Mouse (Mus musculus) NIH3T3 (cell line): ENCODE data around the gene Fbxl13.
"Not testable (repeated sequence)": the region's sequence is repeated elsewhere in the genome, so short reads cannot be mapped to it uniquely, and the experiment has no call there.

Source experiments
- DNase-seq: peaks from one replicate; pipeline ENCODE4 v3.0.0-alpha.2; 2012; ENCODE audit warnings: low read depth

The Fbxl13 gene

DNA sequence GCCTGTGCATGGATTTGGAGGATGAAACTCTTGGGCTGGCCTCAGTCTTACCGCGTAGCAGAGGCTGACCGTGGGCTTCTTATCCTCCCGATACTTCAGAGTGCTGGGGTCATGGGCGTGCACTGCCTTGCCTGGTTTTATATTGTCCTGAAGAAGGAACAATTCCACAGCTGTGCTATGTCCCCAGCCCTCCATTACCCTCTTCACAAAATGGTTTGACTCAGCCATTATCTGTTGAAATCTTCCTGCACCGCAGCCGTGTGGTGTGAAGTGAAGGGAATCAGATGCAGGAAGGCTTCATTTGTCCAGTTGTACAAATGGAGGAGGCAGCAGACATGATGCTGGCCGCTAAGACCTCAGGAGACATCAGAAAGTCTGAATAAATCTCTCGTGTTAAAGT is 11.5 kb upstream of the Fbxl13 start:
- DNase-seq = no peak

DNA sequence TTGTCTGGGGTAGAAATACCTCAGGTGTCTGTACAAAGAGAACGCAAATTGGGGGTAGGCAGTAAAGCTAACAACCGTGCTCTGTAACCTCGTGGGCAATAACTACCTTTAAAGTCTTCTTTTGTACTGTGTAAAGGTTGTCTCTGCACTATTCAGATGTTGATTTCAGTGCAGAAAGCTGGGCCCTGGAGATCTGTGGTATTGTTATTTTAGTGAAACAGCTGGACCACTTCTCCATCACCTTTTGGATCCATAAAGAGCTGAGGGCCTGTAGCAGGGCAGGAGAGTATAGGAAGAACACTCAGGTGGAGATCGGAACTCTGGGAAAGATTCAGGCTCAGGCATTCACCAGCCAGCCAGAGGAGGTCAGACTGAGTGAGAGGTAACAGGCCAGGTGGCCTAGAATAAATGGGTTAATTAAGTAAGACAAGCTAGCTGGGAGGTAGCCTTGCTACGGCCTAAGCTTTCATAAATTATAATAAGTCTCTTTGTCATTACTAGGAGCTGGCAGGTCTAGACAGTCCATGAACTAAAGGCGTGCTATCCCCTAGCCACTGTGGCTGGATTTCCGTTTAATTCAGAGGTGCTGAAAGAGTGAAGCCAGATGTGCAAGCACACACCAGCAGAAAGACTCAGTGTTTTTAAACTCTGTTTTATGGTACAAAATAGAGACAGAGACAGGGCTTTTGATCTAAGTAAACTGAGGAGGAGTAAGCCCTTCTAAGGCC is 6.6 kb upstream of the Fbxl13 start:
- DNase-seq = no peak

- no peak for DNase-seq
Measured at GRCm38 (mm10) chr5:21650736-21651135, 5.3 kb upstream of the Fbxl13 start.

GRCm38 (mm10) chr5:21646133-21646491 is 678 bp upstream of the Fbxl13 start:
- DNase-seq = peak; percentile 5

DNA sequence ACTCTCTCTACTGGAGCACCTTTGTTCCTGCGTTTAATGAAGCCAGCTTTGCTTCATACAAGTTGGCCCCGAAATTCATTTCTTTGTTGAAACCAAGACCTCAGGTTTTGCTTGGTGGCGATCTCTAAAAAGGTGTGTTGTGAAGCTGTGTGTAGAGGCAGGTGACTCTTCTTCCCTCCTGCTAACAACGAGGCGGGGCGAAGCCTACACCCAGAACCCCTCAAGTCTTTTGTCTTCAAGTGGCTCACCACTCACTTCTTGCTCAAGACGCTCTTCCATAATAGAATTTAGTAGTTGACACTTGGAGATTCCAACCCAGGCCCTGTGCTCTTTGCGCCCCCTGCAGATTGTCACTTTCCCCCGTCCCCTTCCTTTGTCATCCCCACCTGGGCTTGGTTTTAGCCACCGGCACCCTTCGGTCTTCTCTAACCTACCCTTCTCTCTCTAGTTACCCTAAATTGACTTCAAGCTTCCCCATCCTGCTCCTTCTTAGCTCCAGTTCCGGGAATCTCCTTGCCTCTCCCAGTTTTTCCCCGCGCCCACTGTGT is 469 bp downstream of the Fbxl13 start:
- DNase-seq = no peak

DNA sequence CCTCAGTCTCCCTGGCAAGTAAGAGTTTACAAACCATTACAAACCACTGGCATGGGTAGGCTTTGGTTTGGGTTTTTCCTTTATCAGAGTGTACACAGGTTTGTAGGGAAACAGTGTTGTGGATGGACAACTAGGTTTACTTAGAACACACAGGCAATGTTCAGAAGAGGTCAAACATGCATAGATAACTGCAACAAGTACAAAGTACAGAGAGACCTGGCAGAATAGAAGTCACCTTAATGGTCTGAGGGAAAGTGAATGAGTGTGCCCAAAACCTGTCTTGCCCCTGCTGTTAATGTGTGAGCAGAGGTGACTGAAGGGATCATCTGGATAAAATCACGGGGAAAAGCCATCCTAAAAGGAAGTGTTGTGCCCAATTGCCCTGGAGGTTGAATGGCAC is 1.8 kb downstream of the Fbxl13 start:
- DNase-seq = no peak

DNA sequence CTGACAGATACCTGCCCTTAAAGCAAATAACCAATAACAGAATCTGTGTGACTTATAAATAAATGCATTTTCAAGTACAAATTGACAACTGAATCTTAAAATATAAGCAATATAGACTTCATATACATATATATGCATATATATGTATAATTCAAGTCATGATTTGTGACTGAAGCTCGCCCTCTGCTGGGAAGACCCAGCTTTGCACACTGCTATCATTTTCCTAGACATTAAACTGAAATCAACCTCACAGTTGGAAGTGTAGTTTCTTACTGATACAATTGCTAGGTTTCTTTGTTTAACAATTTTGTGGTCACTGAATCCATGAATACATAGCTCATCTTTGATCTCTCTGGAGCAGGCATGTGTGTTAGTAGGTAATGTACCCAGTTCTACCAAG is 4.5 kb downstream of the Fbxl13 start:
- DNase-seq = peak; percentile 82

- no peak for DNase-seq
Measured at GRCm38 (mm10) chr5:21625916-21626315, 19.5 kb downstream of the Fbxl13 start.

GRCm38 (mm10) chr5:21616450-21617009 is 28.9 kb downstream of the Fbxl13 start:
- DNase-seq = no peak

- DNase-seq = not testable (repeated sequence)
Measured at GRCm38 (mm10) chr5:21614299-21614698, 31.1 kb downstream of the Fbxl13 start.

- DNase-seq = no peak
Measured at GRCm38 (mm10) chr5:21610996-21611395, 34.4 kb downstream of the Fbxl13 start.

DNA sequence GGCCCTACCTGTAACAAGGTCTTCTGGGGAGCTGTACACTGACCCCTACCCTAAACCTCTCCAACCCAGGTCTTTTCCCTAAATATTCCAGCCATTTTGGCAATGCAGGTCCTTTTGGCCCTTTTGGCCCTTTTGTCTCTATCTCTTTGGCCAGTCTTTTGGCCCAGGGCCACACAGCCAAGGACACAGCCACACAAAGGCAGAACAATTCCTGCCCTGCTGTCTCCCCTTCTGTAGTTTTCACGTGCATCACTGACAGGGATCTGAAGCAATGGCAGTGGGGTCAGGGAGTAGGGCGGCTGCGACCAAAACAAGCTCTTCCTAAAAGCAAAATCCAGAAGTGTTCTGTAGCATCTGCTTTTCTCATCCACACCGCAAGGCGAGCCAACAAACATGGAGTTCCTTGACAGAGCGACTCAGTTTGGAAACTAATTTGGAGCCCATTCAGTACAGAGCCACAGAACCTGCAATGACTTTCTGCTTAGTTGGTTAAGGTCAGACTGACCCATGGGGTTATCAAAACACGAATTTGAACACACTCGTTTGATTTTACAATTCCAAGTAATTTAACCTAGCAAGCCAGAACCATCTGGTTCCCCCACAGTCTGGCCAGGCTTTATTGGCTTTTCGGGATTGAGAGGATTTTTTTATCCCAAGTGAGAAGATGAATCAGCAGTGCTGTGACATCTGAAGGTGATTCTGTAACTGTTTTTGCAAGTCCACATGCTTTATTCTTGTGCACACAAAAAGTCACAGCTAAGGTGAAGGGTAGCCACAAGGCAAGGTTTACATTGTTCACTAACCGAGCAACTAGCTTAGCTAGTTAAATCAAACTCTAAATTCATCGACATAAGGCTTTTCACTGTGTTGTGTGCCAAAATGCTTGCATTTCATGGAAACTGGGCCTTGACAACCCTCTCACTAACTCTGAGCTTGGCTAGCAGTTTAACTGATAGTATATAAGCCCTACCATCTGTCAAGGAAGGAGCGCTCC is 36.8 kb downstream of the Fbxl13 start:
- peak; percentile 18 for DNase-seq

DNA sequence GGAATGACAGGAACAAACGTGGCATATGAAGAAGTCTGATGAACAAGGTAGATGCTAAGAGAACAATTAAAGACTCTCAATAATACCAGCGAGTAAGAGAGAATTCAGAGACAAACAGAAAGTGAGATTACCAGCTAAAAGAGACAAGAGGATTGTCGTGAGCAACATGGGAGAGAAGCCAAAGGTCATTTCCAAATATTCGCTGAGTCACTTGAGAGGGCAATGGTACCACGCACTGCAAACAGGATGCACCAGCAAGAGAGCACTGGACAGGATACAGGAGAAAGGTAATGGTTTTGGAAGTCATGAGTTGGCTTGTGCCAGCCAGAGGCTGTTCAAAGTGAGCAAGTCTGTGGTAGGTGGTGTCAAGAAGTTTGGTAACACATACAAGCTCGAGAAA is 39.5 kb downstream of the Fbxl13 start:
- DNase-seq = peak; percentile 39

GRCm38 (mm10) chr5:21599961-21600360 is 45.5 kb downstream of the Fbxl13 start:
- DNase-seq = no peak

- not testable (repeated sequence) for DNase-seq
Measured at GRCm38 (mm10) chr5:21599536-21599935, 45.9 kb downstream of the Fbxl13 start.

DNA sequence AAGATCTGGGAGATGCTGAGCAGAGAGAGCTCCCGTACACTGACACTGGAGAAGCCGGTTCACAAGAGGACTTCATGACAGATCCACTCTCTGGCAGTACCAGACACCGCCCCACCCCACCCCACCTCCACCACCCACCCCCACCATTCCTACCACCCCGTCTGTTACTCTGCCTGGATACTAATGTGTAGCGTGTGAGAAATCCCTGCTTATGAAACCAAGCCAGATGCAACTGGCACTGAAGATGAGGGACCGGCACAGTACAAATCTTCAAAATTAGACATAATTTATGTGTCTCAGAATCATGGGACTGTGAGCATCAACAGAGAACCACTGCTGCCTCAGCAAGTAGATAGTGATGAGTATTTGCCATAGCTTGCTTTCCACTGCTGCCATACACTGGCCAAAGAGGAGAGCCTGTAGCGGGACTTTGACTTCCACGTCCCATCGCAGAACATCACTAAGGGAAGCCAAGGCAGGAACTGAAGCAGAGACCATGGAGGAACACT is 52.2 kb downstream of the Fbxl13 start:
- no peak for DNase-seq

DNA sequence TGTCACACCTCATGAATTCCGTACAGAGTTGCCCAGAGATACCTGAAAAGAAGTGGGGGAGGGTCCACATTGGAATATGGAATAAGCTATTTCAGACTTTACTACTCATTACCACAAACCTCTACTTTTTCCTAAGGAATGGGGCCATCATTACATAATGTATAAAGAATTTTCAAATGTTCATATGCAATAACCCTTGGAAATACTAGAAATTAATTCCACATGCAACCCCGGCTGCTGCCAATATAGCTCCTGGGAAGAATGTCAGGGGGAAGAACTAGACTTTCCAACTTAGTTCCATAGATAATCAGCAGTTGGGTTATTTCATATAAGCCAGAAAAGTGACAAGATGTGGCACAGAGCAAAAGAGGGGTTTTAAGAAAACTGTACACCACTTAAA is 53.3 kb downstream of the Fbxl13 start:
- DNase-seq = peak; percentile 75

- DNase-seq = no peak
Measured at GRCm38 (mm10) chr5:21588220-21588619, 57.2 kb downstream of the Fbxl13 start.

- no peak for DNase-seq
Measured at GRCm38 (mm10) chr5:21587683-21588082, 57.8 kb downstream of the Fbxl13 start.

DNA sequence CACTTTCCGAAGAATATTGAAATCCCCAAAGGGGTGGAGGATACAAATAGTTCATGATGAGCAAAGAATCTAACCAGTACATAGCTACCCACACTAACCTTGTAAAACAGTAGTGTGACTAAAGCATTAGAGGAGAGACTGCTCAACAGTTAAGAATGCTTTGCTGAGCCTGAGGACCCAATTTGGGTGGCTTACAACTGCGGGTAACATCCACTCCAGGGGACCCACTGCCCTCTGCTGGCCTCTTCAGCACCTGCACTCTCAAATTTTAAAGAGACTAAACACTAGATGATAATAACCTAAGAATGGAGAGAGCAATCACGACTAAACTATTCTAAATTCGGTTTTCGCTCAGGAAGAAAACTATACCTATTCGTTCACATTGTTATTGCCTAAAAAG is 58.7 kb downstream of the Fbxl13 start:
- peak; percentile 89 for DNase-seq

GRCm38 (mm10) chr5:21578136-21578535 is 67.3 kb downstream of the Fbxl13 start:
- DNase-seq = no peak

DNA sequence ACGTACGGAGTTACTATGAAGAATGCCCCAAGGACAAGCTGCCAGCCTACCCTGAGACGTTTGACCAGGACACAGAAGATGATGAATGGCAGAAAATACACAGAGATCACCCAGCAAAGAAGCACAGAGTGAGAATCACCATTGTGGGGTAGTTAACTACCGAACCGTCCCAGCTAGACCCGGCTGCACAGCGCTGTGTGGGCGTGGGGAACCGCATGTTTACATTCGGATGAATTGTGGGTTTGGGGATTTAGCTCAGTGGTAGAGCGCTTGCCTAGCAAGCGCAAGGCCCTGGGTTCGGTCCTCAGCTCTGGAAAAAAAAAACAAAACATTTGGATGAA is 70.3 kb downstream of the Fbxl13 start:
- DNase-seq = no peak
